Mouse (Mus musculus) right cerebral cortex, postnatal 25 days (tissue): ENCODE measurements around the gene Washc4.

ENCODE experiments used
- DNase-seq: peaks from one replicate; pipeline ENCODE4 v3.0.0; 2022

Gene Washc4

DNA sequence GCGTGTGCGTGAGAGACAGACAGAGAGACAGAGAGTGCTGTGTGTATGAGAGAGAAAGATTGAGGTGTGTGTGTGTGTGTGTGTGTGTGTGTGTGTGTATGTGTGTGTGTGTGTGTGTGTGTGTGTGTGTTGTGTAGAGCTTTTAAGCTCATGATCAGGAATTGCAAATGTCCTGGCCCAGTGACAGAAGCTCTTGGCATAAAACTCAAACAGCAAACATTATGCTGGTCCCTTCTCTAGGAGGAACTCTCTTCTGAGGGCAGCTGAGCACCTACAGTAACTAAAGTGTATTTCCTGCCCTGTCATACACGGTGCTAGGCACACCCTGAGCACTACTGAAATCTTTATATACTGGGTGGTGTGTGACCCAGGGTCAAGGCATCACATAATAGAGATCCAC, 98.1 kb downstream of the Washc4 start:
- no peak for DNase-seq

GRCm38 (mm10) chr10:83644167-83644566, 100.6 kb downstream of the Washc4 start:
- no peak for DNase-seq

GRCm38 (mm10) chr10:83644865-83645715, 101.5 kb downstream of the Washc4 start:
- DNase-seq = no peak

DNA sequence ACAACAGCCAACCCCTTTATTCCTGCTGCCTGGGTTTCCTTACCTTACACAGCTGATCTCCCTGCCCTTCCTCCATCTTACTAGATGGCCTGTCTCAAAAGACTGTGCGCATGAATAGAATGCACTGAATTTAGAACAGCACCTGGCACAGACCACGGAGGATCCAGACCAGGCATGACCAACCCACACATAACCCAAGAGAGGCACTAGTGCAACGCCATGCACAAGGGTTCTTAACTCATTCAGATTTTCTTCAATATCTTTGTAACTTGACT, 102.1 kb downstream of the Washc4 start:
- DNase-seq = no peak
